Mouse (Mus musculus): ENCODE data around the gene Klf16.

Gene Klf16

GRCm38 (mm10) chr10:80574896-80575295 is 2.2 kb downstream of the Klf16 start:
- DNase-seq (ENCODE audit: low spot score), result no peak

- DNase-seq (ENCODE audit: low spot score), result no peak
These were observed 3.2 kb downstream of the Klf16 start for GRCm38 (mm10) chr10:80573944-80574343.

- no peak for DNase-seq (ENCODE audit: low spot score)
These were observed 4.6 kb downstream of the Klf16 start for GRCm38 (mm10) chr10:80572477-80572876.

- DNase-seq (ENCODE audit: low spot score), result peak; percentile 68
These were observed 6.0 kb downstream of the Klf16 start for GRCm38 (mm10) chr10:80570871-80571836.

GRCm38 (mm10) chr10:80570419-80570818 is 6.7 kb downstream of the Klf16 start:
- DNase-seq (ENCODE audit: low spot score), result no peak

GRCm38 (mm10) chr10:80569664-80570066 is 7.5 kb downstream of the Klf16 start:
- DNase-seq (ENCODE audit: low spot score), result peak; percentile 51

- no peak for DNase-seq (ENCODE audit: low spot score)
These were observed 8.2 kb downstream of the Klf16 start for GRCm38 (mm10) chr10:80568876-80569275.

- peak; percentile 93 for DNase-seq (ENCODE audit: low spot score)
These were observed 10.6 kb downstream of the Klf16 start for GRCm38 (mm10) chr10:80566375-80567092.

GRCm38 (mm10) chr10:80561116-80561944 is 15.8 kb downstream of the Klf16 start, which contains the start of gene Rexo1:
Gene Rexo1 (minus strand): TSS chr10:80561560.
- peak; percentile 97 for DNase-seq (ENCODE audit: low spot score)

- no peak for DNase-seq (ENCODE audit: low spot score)
These were observed 16.5 kb downstream of the Klf16 start for GRCm38 (mm10) chr10:80560621-80561020.

GRCm38 (mm10) chr10:80559431-80559830 is 17.7 kb downstream of the Klf16 start:
- no peak for DNase-seq (ENCODE audit: low spot score)

- DNase-seq (ENCODE audit: low spot score), result peak; percentile 89
These were observed 19.7 kb downstream of the Klf16 start for GRCm38 (mm10) chr10:80557346-80557965.

- DNase-seq (ENCODE audit: low spot score), result no peak
These were observed 23.1 kb downstream of the Klf16 start for GRCm38 (mm10) chr10:80553997-80554396.

- no peak for DNase-seq (ENCODE audit: low spot score)
These were observed 23.5 kb downstream of the Klf16 start for GRCm38 (mm10) chr10:80553575-80553974.

GRCm38 (mm10) chr10:80552364-80552763 is 24.8 kb downstream of the Klf16 start:
- DNase-seq (ENCODE audit: low spot score), result no peak

- DNase-seq (ENCODE audit: low spot score), result no peak
These were observed 27.8 kb downstream of the Klf16 start for GRCm38 (mm10) chr10:80549279-80549678.

- DNase-seq (ENCODE audit: low spot score), result peak; percentile 80
These were observed 28.6 kb downstream of the Klf16 start for GRCm38 (mm10) chr10:80548428-80549006.

- DNase-seq (ENCODE audit: low spot score), result no peak
These were observed 29.6 kb downstream of the Klf16 start for GRCm38 (mm10) chr10:80547539-80547938.

- no peak for DNase-seq (ENCODE audit: low spot score)
These were observed 30.2 kb downstream of the Klf16 start for GRCm38 (mm10) chr10:80546945-80547344.

- DNase-seq (ENCODE audit: low spot score), result no peak
These were observed 31.5 kb downstream of the Klf16 start for GRCm38 (mm10) chr10:80545590-80545989.

GRCm38 (mm10) chr10:80543873-80544272 is 33.2 kb downstream of the Klf16 start:
- no peak for DNase-seq (ENCODE audit: low spot score)
